Mouse (Mus musculus) urinary bladder, postnatal 36 days (tissue): ENCODE results near the gene Il12rb1.

Source experiments
- DNase-seq, 2 experiments: peaks; one replicate each; pipeline ENCODE4 v3.0.0; 2022; ENCODE audit warnings: low spot score in 2 of 2, mixed read lengths in 1 of 2

Il12rb1 gene

DNA sequence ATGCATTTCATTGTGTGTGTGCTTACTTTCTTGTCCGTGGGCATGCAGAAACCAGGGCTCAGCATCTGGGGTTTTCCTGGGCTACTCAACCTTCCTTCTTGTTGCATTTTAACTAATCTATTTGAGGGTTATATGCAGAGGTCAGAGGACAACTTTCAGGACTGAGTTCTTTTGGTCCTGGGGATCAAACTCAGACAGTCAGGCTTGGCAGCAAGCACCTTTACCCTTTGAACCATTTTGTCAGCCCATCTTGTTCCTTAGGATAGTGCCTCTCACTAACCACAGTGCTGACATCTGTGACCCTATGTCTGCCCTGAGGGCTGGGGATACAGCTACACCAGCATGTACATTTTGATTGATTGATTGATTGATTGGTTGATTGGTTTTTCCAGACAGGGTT lies 19.5 kb downstream of the Il12rb1 start:
- DNase-seq: no peak

DNA sequence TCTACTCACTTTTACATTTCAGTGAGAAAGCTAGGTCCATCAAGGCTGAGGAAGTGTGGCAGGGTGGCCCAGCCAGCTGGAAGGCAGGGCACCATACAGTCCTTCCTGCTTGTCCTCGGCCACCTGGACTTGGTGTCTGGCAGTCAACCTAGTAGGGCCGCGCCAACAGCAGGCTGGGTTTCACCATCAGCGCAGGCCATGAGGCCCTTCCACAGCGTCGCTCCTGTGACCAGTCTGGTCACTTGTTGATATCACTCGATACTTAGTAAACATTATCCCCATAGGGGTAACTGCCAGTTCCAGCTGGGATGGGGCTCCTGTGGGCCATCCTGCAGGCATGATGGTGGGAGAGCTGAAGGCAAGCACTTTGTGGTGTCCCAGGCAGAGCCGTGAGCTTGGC lies 23.3 kb downstream of the Il12rb1 start:
- DNase-seq: no peak

DNA sequence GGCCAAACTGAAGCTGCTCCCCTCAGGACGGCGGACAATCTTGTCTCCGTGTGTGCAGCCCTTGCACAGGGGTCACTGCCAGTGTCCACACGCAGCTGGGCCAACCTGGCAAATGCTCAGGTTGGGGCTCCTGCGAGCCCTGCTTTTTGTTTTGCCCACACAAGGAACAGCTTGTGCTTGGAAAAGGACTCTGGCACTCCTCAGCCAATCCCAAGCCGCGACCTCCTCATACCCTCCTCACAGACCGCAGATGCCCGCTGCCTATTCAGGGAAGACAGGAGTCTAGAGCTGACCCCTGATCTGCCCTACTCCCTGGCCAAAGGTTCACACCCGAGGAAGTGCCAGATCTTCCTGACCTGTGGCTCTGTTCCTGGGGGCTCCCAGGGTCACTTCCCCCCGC lies 24.1 kb downstream of the Il12rb1 start:
- no peak for DNase-seq

DNA sequence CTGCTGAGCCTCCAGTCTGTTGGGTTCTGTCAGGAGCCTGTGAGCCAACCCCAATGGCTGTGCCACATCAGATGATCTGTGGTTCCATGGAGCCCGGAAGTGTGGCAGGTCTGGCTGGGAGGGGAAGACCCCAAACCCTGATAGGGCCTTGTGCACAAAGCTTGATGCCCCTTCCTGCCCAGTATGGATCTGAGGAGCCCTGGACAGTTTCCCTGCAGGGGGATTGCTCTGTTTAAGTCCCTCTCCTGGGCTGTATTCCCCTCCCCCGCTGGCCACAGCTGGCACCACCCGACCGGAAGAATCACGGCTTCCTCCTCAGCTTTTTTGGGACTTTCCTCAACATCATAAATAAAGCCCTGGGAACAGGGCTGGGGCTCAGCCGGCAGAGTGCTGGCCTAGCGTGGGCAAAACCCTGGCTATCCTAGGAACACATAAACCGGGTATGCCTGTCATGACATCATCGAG lies 24.8 kb downstream of the Il12rb1 start:
- no peak for DNase-seq

DNA sequence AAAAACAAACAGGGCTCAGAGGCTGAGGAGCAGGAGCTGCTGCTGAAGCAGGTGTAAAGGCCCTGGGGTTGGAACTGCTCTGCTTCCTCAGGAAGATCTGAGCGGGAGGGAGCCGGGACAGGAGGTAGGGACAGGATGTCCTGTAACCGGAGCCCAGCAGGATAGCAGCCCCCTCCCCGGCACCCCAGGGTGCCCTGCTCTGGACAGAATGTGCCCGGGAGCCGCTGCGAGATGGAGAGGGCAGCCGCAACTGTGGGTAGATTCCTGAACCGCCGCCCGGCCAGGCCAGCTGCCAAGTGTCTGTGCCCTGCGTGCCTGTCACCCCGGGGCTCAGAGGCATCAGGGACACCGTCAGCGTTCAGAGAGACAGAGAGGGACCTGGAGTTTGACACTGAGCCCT lies 25.3 kb downstream of the Il12rb1 start:
- peak in 1 of 2 experiments; percentile 54 for DNase-seq

DNA sequence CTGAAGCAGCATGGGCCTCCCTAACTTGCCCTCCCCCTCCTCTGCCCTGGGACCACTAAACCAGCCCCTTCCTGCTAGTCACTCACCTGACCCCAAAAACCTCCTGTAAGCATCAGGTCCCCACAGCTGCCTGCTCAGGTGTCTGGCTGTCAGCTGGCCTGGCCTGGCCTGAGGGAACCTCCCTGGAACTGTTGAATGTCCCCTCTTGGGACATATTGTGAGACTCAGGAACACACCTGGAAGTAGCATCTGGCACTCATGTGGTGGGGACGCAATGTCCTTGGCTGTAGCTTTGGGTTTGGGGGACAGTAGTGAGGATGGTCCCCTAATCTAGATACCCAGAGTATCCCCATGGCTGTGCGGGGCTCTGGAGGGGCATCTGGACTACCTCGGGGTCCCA lies 25.8 kb downstream of the Il12rb1 start:
- DNase-seq: no peak

DNA sequence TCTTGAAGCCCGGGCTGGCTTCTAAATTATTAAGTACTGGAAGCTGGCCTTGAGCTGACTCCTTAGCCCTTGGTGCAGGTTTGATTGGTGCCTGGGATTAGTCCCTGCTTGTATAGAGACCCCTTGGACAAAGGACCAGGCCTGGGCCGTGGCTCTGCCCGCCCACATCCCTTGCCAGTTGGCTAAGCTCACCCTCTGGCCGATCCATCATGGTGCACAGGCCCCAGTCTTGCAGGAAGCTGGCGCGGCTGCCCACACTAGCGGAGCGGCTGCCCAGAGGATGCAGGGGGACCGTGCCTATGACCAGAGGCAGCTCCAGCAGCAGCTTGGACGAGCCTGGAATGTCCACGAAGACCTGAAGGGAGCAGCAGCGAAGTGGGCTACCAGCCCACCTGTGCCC lies 28.4 kb downstream of the Il12rb1 start:
- DNase-seq: no peak

DNA sequence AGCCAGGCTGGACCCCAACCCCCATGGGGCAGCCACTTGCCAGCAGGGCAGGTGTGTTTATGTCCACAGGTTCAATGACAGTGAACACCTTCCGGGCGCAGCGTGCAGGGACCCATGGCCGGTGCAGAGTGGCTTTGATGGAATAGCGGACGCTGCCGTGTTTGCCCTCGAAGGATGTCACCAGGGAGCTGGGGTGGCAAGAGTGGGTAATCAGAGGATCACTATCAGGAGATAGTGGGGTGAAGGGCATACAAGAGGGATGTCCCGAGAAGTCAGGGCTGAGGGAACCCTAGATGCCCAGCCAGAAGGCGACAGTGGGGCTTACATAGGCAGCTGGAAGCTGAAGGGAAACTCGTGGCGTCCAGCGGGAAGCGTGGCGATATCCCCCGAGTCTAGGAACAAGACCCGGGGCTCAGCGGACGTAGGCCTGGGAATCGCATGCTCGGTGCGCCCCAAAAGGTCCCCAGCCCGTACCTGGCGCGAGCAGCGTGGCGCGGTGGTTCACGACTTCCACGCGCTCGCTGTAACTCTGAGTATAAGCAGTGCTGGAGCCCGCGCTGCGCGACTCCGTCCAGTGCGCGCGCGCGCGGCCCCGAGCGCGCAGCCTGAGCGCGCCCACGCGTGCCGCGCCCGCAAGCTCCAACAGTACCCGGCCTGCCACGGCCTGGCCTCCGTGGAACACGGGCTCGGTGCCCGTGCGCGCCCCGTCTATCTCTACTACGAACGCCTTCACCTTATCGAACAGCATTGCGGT lies 30.6 kb downstream of the Il12rb1 start:
- no peak for DNase-seq

DNA sequence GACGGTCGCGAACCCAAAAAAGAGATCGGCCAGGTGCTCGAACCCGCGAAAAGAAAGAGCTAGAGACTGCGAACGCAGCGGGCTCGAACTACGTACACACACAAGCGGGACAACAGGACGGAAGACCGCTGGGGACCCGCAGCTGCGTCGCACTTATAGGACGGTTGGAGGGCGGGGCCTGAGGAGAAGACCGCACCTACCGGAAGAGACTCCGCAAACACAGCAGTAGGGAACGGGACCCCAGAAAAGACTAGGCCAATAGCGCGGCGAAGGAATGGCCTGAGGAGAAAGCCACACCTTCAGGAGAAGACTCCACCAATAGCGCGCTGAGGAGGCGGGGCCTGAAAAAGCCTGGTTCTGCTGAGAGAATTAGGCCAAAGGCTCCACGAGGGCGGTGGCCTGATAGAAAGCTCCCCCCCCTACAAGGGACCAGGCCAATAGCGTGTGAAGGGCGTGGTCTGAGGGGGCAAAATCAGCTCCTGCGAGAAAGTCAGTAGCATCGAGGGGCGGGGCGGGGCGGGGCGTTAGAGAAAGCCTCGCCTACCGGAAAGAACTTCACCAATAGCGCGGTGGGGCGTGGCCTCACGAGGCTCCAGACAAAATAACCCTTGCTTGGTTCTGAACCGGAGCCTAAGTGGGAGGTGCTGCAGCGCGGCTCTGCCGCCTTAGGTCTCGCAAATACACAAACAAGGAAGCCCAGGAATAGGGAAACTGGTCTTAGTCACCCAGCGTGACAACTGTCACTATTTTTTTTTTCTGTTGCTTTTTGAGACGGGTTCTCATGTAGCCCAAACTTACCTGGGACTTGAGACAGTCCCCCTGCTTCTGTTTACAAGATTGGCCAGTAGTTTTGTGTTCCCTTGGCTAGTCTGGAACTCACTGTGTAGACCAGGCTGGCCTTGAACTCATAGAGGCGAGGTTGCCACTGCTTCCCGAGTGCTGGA lies 31.4 kb downstream of the Il12rb1 start, which contains the start of gene Arrdc2:
Gene Arrdc2 (minus strand): TSS at position 313 of the 944 bp plus-strand sequence.
- peak; percentile 97 to 99 for DNase-seq

DNA sequence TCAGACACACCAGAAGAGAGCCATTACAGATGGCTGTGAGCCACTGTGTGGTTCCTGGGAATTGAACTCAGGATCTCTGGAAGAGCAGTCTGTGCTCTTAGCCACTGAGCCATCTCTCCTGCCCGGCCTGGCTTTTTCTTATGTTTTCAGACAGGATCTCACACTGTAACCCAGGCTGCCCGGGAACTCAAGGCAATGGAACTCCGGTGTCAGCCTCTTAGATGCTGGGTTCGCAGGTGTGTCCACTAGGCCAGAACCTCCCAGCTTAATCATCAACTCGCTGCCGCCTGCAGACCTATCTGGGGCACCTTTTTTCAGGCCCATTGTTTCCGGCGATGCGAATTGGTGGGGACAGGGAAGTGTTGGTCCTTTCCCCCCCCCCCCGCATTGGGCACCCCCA lies 32.3 kb downstream of the Il12rb1 start:
- no peak for DNase-seq

DNA sequence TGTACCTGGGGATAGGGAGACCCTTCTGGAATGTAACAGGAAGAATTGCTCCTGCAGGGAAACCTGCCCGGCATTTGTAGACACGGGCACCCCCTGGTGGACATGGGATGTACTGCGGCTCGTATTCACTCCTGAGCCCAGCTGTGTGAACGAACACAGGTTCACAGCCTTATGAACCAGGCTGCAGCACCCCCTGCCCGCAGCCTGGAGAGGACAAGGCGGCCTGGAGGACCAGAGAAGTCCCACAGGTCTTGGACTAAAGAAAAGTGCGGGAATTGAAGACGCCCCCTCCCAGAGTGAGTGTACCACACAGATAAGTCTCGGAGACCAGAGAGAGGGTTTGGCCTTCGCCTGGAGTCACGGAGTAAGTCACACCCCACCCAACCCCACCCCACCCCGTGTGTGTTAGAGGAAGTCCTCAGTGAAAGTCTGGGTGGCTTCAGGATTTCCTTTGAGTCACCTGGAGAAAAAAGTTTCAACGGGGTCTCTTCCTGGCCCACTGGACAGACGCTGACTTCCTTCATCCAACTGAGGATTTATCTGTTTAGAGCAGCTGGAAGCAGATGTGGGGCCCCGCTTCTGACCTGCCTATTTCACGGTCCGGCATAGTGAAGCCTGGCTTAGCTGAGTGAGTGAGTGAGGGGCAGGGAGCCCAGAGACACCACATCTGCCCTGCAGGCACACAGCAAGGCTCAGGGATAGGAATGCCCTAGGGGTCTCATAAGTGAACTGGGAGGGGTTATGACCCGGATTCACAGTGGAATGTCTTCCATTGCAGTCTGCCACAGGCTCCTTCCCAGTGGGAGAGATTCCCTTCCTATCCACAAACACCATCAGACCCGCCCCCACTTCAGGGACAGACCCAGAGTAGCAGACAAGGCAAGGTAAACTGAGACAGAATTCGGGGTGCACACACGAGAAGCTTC lies 33.2 kb downstream of the Il12rb1 start:
- peak; percentile 87 to 90 for DNase-seq

DNA sequence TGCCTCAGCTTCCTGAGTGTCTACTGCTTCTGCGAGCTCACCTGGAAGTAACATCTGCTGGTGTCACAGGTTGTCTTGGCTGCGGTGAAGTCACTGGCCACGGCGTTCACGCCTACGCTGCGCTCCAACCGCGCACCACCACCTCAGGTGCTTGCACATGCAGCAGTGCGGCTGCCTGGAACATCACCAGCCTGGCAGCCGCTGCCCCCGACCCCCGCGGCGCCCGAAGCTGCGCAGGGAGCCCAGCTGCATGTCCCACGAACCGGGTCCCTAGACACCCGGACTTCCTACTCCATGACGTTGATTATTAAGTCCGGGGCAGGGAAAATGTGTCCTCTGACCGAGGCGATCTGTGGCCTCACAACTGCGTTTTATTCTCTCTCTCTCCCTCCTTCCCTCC lies 34.2 kb downstream of the Il12rb1 start:
- DNase-seq: no peak

DNA sequence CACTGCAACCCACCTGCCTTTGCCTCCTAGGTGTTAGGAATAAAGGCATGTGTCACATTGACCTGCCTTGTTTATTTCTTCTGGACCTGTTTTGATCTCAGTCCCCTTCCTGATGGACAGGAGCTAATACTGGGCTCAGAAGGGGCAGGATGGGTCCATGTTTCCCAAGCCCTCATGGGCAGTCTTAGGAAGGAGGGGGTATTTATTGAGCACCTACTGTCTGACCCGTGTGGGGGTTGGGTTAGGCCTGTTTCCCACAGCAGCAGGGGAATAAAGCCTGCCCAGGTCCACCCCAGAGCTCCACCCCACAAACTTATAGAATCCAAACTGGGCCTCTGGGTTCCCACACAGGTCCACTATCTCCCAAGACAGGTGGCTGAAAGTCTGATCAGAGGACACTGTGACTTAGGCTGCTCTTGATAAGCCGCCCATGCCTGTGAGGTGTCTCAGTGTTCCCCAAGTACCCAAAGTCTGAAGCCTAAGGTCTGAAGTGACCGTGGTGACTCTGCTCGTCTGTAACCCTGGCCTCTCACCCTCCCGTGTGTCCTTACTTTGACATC lies 35.0 kb downstream of the Il12rb1 start:
- no peak for DNase-seq

DNA sequence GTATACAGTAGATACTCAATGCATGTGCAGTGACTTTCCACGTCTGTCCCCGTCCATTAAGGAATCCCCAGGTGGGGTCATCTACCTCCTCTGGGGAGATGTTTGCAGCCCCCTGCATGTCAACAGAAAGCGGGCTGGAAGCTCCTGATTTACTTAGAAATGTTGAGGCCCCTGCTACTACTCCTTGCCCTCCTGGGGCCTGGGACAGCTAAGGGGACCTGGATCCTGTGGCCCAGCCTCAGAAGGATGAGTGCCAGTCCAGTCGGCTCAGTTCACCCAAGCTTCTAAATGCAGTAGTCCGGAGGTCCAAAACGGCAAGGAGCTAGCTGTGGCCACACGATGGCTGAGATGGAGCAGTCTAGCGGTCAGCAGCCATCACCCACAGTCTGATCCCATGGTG lies 35.7 kb downstream of the Il12rb1 start:
- no peak for DNase-seq

DNA sequence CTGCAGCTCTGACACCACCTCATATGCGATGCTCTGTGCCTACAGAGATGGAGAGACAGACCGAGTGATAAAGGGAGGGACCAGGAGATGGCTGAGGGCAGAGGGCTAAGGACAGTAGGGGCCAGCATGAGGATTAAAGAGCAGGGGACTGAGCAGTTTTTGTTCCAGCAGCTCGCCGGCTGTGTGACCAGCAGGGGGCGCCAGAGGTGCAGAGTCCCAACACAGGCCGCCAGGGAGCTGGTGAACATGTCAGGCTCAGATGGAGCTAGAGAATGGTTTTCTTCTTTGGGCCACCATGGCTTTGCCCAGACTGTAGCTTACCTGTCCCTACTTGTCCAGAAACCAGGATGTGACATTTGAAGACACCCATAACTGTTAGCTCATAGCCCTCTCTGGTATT lies 36.3 kb downstream of the Il12rb1 start:
- peak; percentile 81 to 87 for DNase-seq

DNA sequence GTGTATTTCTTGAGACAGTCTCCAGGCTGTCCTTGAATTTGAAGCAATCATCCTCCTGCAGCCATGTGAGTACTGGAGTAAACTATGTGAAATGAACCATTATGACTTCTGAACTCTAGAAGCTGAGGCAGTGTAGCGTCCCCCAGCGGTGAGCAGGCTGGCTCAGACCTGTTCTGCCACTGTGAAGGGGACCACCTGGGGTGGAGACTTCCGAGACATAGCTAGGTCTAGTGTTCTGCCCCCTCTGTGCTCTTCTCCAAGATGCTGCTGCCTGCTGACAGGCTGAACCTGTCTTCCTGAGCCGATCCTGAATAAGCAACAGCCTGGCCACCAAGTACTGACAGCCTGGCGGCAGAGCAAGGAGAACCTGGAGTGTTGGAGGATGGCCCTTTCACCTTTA lies 36.9 kb downstream of the Il12rb1 start:
- DNase-seq: no peak

DNA sequence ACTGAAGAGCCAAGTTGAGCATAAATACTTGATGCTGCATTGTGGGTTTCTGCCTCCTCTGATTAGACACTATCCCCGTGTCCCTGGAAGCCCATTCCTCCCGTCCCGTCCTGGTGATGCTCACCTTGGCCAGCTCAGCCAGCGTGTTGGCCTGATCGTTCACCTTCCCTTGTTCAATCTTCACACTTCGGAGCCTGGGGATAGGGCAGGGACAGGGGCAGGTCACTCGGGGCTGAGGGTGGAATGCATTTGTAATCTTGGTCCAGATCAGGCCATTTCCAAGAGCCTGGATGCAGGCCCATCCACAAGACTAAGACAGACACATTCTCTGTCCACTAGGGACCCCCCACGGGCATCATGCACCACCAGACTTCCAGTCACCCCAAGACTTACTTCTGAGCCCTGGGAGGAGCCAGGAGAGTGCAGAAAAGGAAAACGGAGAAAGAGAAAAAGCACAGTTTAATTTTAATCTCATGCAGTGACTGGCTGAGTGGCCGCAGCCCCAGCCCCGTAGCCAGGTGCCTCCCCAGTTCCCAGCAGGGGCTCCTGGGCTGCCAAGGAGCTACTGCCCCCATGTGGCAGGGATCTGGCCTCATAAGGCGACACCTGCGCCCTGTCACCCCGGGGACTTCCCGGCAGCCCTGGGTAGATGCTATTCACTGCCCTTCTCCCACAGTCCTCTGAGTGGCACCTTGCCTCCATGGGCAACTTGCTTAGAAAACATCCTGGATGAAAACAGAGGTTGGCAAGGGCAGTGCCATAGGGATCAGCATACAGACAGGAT lies 38.3 kb downstream of the Il12rb1 start:
- no peak for DNase-seq

DNA sequence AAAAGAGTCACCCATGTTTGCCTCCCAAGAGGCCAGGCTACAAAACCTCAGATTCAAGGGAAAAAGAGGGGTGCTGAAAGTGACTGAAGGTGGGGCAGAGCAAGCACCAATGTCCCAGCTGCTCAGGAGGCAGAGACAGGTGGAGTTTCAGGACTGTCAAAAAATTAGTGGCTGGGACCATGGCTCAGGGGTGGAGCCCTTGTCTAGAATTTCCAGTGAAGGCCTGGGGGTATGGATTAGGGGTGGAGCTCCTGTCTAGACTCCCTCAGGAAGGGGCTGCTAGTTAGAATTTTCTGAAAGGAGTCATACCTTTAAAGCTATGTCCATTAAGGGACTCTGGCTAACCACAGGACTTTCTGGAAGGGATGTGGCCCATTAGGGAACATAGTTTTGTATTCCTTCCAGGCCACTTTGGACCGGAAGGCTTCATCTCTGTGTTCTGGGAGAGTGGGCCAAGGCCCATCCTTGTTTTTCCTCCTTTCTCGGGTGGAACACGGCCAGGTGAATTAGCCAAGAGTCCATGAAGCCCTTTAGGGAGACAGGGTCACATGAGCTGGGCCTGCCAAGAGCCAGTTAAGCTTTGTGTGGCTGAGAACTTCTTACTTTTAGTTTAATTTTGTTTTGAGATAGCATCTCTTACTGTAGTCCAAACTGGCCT lies 41.2 kb downstream of the Il12rb1 start:
- DNase-seq: peak in 1 of 2 experiments; percentile 74

DNA sequence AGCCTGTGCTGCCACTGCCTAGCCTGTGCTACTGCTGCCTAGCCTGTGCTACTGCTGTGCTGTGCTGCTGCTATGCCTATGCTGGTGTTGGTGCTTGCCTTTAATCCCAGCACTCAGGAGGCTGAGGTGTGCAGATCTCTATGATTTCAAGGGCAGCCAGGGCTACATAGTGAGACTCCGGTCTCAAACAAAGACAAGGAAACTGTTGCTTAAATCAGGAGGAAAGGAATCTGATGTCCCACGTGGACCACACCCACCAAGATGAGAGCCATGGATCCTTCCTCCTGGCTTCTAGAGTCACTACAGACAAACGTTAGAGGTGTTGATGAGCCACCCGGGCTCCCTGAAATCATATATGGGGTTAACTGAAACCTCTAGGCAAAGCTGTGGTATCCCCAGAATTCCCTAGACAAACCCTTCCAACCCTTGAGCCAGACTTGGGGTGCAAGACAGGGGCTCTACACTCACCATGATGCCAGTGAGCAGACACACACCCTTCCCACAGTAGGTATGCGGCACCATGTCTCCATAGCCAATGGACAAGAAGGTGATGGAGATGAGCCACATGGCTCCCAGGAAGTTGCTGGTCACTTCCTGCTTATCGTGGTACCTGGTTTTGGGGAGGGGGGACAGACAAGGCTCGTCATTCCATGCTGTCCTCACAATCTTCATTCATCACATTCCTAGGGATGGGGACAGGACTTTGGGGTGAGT lies 42.0 kb downstream of the Il12rb1 start:
- DNase-seq: no peak
